Mouse (Mus musculus): ENCODE data around the gene Fgd2. TPM values are rescaled to one million over a fixed set of nuclear protein-coding genes. Genes with fewer than 3 reads are reported as not detected.

The Fgd2 gene
- polyA plus RNA-seq, 1 experiment from 2014 or later: 8.4 TPM

DNA sequence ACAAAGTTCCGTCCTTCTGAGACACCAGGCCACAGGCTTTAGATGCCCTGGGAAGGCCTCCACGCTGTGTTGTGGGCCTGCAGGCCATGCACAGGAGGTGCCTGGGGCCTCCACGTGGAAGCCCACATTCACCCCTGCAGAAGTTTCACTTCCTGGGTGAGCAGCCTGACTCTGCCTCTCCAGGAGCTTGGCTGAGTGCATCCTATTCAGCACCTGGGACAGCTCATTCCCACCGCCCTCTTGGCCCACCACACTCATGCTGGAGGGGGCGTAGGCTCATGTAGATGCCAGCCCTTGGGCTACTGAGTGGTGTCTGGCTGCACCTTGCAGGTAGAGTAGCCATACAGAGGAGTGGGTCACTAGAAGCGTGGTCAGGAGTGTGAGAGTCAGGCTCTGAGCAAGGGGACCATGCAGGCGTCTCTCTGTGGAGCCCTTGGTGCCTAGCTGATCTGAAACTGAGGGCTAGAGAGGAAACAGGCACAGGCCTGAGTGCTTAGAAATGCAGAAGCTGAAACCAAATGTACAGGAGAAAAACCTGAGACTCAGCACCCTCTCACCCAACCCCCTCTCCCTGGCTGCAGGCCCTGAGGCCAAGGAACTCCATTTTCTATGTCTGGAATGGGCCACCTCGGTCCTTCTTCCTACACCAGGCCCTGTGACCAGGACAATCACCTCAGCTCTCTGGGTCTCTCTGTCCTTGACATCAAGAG lies 1.4 kb downstream of the Fgd2 start:
- no peak overlapping the region for H3K27ac ChIP-seq (ENCODE audit: low read length)
- WGBS: 54% methylated on average over 8 of the region's 8 CpGs

DNA sequence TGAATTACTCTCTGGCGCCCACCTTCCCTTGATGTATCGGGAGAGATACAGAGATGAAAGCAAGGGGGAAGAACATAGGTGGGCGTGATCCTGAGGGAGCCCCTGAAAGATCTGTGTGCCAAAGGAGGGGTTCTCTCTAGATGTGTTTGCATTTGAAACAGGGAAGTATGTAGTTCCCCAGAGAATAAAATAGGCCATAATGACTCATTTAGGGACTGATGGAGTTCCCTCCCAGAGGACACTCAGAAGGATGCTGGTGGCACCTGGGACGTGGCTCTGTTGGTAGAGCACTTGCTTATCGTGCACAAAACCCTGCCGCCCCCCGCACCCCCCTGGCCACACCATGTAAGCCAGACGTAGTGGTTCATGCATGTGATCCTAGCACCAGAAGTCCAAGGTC lies 2.4 kb downstream of the Fgd2 start:
- 75% methylated on average over 8 of the region's 8 CpGs for WGBS

More for the DNA sequence above, 1.4 kb downstream of the Fgd2 start:
- H3K9me3 ChIP-seq (ENCODE audit: control insufficient read depth, low read depth, low read length): no peaks in the 10 kb centered on the region
- peaks cover 1% of the 10 kb centered on the region; the same call in 1 of the 2 replicates for H3K4me1 ChIP-seq (ENCODE audit: control insufficient read depth, insufficient read depth, low read length)
- no peak for ATAC-seq (ENCODE audit: insufficient number of reproducible peaks, insufficient read depth, low FRiP score, low read depth)
- no peaks in the 10 kb centered on the region for H3K27me3 ChIP-seq (ENCODE audit: control insufficient read depth, insufficient read depth, low read length)
- H3K4me2 ChIP-seq (replicated peaks; ENCODE audit: low read depth, low read length): no peak overlapping the region
- H3K4me3 ChIP-seq (ENCODE audit: low read depth, low read length): no peak overlapping the region
- H3K36me3 ChIP-seq (ENCODE audit: control insufficient read depth, insufficient read depth, low read length): no peaks in the 10 kb centered on the region
- no peak overlapping the region for H3K9ac ChIP-seq (replicated peaks; ENCODE audit: low read depth, low read length)

DNA sequence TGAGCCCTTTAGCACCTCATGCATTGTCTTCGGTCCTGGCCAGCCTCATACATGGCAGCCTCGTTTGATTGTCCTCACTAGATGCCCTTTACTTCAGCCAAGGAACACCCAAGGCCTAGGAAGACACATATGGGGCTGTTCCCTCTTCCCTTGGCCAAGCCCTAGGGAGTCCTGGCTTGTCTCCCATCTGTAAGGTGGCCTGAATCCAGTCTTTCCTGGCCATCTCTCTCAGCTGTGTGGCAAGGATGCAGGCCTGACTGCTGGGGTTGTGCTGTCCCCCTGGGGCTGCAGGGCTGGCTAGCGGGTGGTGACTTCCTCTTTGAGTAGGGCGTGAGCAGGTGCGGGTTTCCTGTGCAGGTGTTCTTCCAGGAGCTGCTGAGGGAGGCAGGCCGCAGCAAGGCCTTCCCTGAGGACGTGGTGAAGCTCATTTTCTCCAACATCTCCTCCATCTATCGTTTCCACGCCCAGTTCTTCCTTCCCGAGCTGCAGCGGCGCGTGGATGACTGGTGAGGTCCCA lies 4.4 kb downstream of the Fgd2 start:
- Histone ChIP-seq H3K27ac (ENCODE audit: low read length) (no peak overlapping the region), H3K4me2 (replicated peaks; ENCODE audit: low read depth, low read length) (no peak overlapping the region), H3K4me3 (ENCODE audit: low read depth, low read length) (no peak overlapping the region), H3K36me3 (ENCODE audit: control insufficient read depth, insufficient read depth, low read length) (no peaks in the 10 kb centered on the region), H3K4me1 (ENCODE audit: control insufficient read depth, insufficient read depth, low read length) (0 out of 2 replicates have a peak, but pooled peaks cover 5% of the 10 kb centered on the region), H3K9me3 (ENCODE audit: control insufficient read depth, low read depth, low read length) (no peaks in the 10 kb centered on the region), H3K27me3 (ENCODE audit: control insufficient read depth, insufficient read depth, low read length) (no peaks in the 10 kb centered on the region), H3K9ac (replicated peaks; ENCODE audit: low read depth, low read length) (no peak overlapping the region)
- ATAC-seq (ENCODE audit: insufficient number of reproducible peaks, insufficient read depth, low FRiP score, low read depth): no peak
- WGBS: 88% methylated on average over 13 of the region's 13 CpGs

More for the DNA sequence above, 2.4 kb downstream of the Fgd2 start:
- Histone ChIP-seq H3K9me3 (ENCODE audit: control insufficient read depth, low read depth, low read length) (no peaks in the 10 kb centered on the region), H3K4me3 (ENCODE audit: low read depth, low read length) (no peak overlapping the region), H3K4me1 (ENCODE audit: control insufficient read depth, insufficient read depth, low read length) (no peaks in the 10 kb centered on the region), H3K4me2 (replicated peaks; ENCODE audit: low read depth, low read length) (no peak overlapping the region), H3K36me3 (ENCODE audit: control insufficient read depth, insufficient read depth, low read length) (no peaks in the 10 kb centered on the region), H3K9ac (replicated peaks; ENCODE audit: low read depth, low read length) (no peak overlapping the region), H3K27ac (ENCODE audit: low read length) (no peak overlapping the region), H3K27me3 (ENCODE audit: control insufficient read depth, insufficient read depth, low read length) (no peaks in the 10 kb centered on the region)
- ATAC-seq (ENCODE audit: insufficient number of reproducible peaks, insufficient read depth, low FRiP score, low read depth): no peak

DNA sequence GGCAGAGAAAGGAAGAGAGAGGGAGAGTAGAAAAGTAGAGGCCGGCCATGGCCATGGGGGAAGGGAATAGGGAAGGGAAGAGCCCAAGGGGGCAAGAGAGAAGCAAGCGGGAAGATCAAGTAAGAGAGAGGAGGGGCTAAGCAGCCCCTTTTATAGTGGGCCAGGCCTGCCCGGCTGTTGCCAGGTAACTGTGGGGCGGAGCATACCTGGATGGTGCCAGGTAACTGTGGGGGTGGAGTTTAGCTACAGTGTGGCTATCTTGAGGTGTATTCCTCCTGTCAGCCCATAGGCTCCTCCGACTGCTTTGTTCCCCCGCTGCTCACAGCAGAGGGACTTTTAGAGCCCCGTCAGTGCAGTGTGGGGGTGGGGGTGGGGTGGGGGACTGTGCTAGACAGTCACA lies 8.0 kb downstream of the Fgd2 start:
- 22% methylated on average over 7 of the region's 7 CpGs for WGBS
- no peak overlapping the region for H3K27ac ChIP-seq (ENCODE audit: low read length)
- H3K36me3 ChIP-seq (ENCODE audit: control insufficient read depth, insufficient read depth, low read length): no peaks in the 10 kb centered on the region
- peak; percentile 54 for ATAC-seq (ENCODE audit: insufficient number of reproducible peaks, insufficient read depth, low FRiP score, low read depth)
- H3K4me1 ChIP-seq (ENCODE audit: control insufficient read depth, insufficient read depth, low read length): 0 out of 2 replicates have a peak, but pooled peaks cover 5% of the 10 kb centered on the region
- H3K4me2 ChIP-seq (replicated peaks; ENCODE audit: low read depth, low read length): peak overlapping the region; percentile 30
- no peak overlapping the region for H3K9ac ChIP-seq (replicated peaks; ENCODE audit: low read depth, low read length)
- H3K4me3 ChIP-seq (ENCODE audit: low read depth, low read length): no peak overlapping the region
- no peaks in the 10 kb centered on the region for H3K27me3 ChIP-seq (ENCODE audit: control insufficient read depth, insufficient read depth, low read length)
- H3K9me3 ChIP-seq (ENCODE audit: control insufficient read depth, low read depth, low read length): no peaks in the 10 kb centered on the region

DNA sequence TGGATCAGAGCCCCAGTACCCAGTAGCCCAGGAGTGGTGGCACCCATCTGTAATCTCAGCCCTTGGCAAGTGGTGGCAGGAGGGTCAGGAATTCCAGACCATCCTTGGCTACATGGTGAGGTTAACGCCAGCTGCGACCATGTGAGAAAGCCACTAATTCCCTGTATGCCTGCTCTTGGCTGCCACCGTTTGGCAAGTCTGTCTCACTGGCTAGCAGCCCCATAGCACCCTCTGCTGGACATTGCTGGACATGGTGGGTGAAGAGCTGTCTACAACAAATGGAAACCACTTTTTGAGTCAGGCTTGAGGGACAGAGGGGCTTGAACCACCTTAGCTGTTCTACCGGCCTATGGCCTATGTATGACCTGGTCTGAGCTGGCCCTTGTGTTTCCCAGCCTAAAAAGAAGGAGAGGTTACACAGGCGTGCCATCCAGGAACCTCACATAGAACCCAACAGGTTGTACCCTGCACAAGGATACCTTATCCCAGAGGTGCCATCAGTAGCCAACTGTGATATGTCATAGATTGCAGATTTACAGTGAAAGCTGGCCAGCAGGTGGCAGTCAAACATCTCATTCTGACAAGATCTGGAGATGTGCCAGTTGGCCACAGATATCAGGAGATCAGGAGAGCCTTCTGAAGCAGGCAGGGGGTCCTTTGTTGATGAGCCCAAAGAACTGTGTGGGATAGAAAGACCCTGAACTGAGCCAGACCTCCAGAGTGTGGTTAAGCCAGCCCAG lies 10.4 kb downstream of the Fgd2 start:
- no peaks in the 10 kb centered on the region for H3K36me3 ChIP-seq (ENCODE audit: control insufficient read depth, insufficient read depth, low read length)
- no peak overlapping the region for H3K27ac ChIP-seq (ENCODE audit: low read length)
- no peak overlapping the region for H3K4me2 ChIP-seq (replicated peaks; ENCODE audit: low read depth, low read length)
- 0 out of 2 replicates have a peak, but pooled peaks cover 5% of the 10 kb centered on the region for H3K4me1 ChIP-seq (ENCODE audit: control insufficient read depth, insufficient read depth, low read length)
- H3K9me3 ChIP-seq (ENCODE audit: control insufficient read depth, low read depth, low read length): no peaks in the 10 kb centered on the region
- H3K4me3 ChIP-seq (ENCODE audit: low read depth, low read length): no peak overlapping the region
- no peak for ATAC-seq (ENCODE audit: insufficient number of reproducible peaks, insufficient read depth, low FRiP score, low read depth)
- WGBS: 13% methylated on average over 5 of the region's 5 CpGs
- no peaks in the 10 kb centered on the region for H3K27me3 ChIP-seq (ENCODE audit: control insufficient read depth, insufficient read depth, low read length)
- H3K9ac ChIP-seq (replicated peaks; ENCODE audit: low read depth, low read length): no peak overlapping the region

DNA sequence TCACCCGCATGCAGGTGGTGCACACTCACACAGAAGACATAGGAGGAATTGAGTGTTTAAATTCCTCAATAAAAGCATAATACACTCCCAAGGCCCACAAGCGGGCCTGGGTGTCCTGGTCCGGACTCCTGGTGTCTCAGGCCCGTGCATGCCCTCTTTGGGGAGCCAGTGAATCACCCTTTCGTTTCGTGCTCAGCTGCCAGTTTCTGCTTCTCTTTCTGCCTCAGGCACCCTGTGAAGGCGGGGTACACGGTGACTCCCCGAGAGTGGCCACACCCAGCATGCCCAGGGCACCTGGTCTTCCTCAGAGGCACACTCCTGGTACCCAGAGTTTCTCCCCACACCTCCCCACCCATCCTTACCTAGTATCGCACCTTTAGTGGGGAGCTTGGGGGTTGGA lies 15.2 kb downstream of the Fgd2 start:
- Histone ChIP-seq H3K4me1 (ENCODE audit: control insufficient read depth, insufficient read depth, low read length) (no peaks in the 10 kb centered on the region), H3K4me3 (ENCODE audit: low read depth, low read length) (no peak overlapping the region), H3K27ac (ENCODE audit: low read length) (no peak overlapping the region), H3K4me2 (replicated peaks; ENCODE audit: low read depth, low read length) (no peak overlapping the region), H3K9ac (replicated peaks; ENCODE audit: low read depth, low read length) (no peak overlapping the region), H3K36me3 (ENCODE audit: control insufficient read depth, insufficient read depth, low read length) (no peaks in the 10 kb centered on the region), H3K27me3 (ENCODE audit: control insufficient read depth, insufficient read depth, low read length) (no peaks in the 10 kb centered on the region), H3K9me3 (ENCODE audit: control insufficient read depth, low read depth, low read length) (no peaks in the 10 kb centered on the region)
- 85% methylated on average over 10 of the region's 10 CpGs for WGBS
- ATAC-seq (ENCODE audit: insufficient number of reproducible peaks, insufficient read depth, low FRiP score, low read depth): no peak

DNA sequence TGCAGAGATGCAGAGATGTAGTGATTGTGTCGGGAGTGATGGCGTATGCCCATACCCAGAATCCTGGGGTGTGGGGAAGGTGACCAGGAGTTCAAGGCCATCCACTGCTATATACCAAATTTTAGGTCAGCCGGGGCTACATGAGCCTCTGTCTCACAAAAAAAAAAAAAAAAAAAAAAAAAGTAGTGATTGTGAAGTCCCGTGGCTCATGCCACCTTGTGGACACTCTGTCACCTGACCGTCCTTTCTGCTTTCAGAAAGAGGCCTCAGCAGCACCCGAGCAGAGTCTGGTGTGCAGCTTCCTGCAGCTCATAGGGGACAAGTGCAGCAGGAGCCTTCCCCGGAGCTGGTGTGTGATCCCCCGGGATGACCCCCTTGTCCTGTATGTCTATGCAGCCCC lies 17.3 kb downstream of the Fgd2 start:
- H3K9ac ChIP-seq (replicated peaks; ENCODE audit: low read depth, low read length): no peak overlapping the region
- H3K9me3 ChIP-seq (ENCODE audit: control insufficient read depth, low read depth, low read length): no peaks in the 10 kb centered on the region
- no peak overlapping the region for H3K4me3 ChIP-seq (ENCODE audit: low read depth, low read length)
- ATAC-seq (ENCODE audit: insufficient number of reproducible peaks, insufficient read depth, low FRiP score, low read depth): no peak
- no peak overlapping the region for H3K27ac ChIP-seq (ENCODE audit: low read length)
- no peaks in the 10 kb centered on the region for H3K27me3 ChIP-seq (ENCODE audit: control insufficient read depth, insufficient read depth, low read length)
- WGBS: 62% methylated on average over 8 of the region's 8 CpGs
- H3K4me1 ChIP-seq (ENCODE audit: control insufficient read depth, insufficient read depth, low read length): 0 out of 2 replicates have a peak, but pooled peaks cover 3% of the 10 kb centered on the region
- H3K36me3 ChIP-seq (ENCODE audit: control insufficient read depth, insufficient read depth, low read length): no peaks in the 10 kb centered on the region
- no peak overlapping the region for H3K4me2 ChIP-seq (replicated peaks; ENCODE audit: low read depth, low read length)

DNA sequence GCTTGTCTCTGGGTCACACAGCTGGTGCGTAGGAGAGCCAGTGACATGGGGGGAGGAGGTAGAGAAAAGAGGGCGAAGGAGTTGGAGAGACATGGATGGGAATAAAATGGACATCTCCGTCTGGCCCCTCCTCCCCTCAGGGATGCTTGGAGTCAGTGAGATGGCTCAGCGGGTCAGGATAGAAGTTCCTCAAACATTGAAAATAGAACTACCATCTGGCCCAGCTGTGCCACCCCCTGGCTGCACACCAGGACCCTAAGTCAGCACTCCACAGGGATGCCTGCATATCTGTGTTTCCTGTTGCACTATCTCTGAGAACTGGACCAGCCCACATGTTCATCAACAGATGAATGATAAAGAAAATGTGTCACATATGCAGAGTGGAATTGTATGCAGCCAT lies 19.5 kb downstream of the Fgd2 start:
- H3K27me3 ChIP-seq (ENCODE audit: control insufficient read depth, insufficient read depth, low read length): no peaks in the 10 kb centered on the region
- no peaks in the 10 kb centered on the region for H3K9me3 ChIP-seq (ENCODE audit: control insufficient read depth, low read depth, low read length)
- 0 out of 2 replicates have a peak, but pooled peaks cover 3% of the 10 kb centered on the region for H3K4me1 ChIP-seq (ENCODE audit: control insufficient read depth, insufficient read depth, low read length)
- H3K36me3 ChIP-seq (ENCODE audit: control insufficient read depth, insufficient read depth, low read length): no peaks in the 10 kb centered on the region
- WGBS: 74% methylated on average over 4 of the region's 4 CpGs
- no peak overlapping the region for H3K4me3 ChIP-seq (ENCODE audit: low read depth, low read length)
- H3K9ac ChIP-seq (replicated peaks; ENCODE audit: low read depth, low read length): no peak overlapping the region
- H3K4me2 ChIP-seq (replicated peaks; ENCODE audit: low read depth, low read length): no peak overlapping the region
- H3K27ac ChIP-seq (ENCODE audit: low read length): no peak overlapping the region
- ATAC-seq (ENCODE audit: insufficient number of reproducible peaks, insufficient read depth, low FRiP score, low read depth): no peak

Measured in stomach, embryonic 14.5 days (tissue).